Comparison of ENCODE assay signal across 11 mouse cellular contexts in the genomic region with DNA sequence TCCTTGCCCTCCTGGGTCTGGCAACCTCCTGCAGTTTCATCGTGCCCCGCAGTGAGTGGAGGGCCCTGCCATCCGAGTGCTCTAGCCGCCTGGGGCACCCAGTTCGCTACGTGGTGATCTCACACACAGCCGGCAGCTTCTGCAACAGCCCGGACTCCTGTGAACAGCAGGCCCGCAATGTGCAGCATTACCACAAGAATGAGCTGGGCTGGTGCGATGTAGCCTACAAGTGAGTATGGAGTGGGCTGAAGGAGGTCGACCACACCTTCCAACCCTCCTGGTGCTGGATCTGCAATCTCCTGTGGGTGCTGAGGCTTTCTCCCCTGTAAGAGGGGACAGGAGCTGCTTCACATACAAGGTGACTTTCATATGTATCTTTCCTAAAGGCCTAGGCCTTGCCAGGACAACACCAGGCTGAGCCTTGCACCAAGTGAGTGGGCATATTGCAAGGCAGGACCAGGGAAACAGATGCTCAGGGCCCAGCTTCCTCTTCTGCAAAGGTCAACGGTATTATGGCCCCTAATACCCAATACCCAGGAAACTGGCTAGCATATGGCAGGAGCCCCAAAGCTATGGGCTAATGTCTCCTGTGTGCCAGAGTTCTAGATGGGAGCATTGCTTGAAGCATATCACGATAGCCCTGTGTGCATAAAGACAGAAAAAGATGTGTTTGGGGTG. TPM values are rescaled to one million over a fixed set of nuclear protein-coding genes. Genes with fewer than 3 reads are reported as not detected.
DNase-seq lines count a peak whose midpoint lies in the region; ATAC-seq and TF ChIP-seq lines count a peak whose summit lies in the region.
"Had no signal": no experiment of that assay in that cellular context is flagged by ENCODE, and none has a peak within 500 bp of the region (broad histone marks: within the 10 kb centered on the region; RNA-seq: fewer than 3 reads in every experiment).

No protein-coding gene starts in this region.

- TF ChIP-seq EP300 in lung, postnatal 0 days (IDR thresholded peaks at IDR 0.05) = no peak

- H3K4me1 ChIP-seq in heart, embryonic 16.5 days (ENCODE audit: control insufficient read depth, insufficient read depth, low read length) = no peaks in the 10 kb centered on the region
- no peaks in the 10 kb centered on the region for H3K4me1 ChIP-seq in lung, postnatal 0 days (ENCODE audit: insufficient read depth, low read depth, low read length)
- H3K4me1 ChIP-seq in olfactory bulb, adult 2 months (ENCODE audit: control insufficient read depth, insufficient read depth, low read length) = no peaks in the 10 kb centered on the region

- no peaks in the 10 kb centered on the region; the same call in 1 of the 2 replicates for H3K36me3 ChIP-seq in heart, embryonic 16.5 days (ENCODE audit: control insufficient read depth, insufficient read depth)
- H3K36me3 ChIP-seq in lung, postnatal 0 days (ENCODE audit: insufficient read depth, low read length) = no peaks in the 10 kb centered on the region

- whole genome bisulfite sequencing in heart, embryonic 16.5 days = 45% methylated on average over 13 of the region's 13 CpGs
- WGBS in lung, postnatal 0 days = 34% methylated on average over 13 of the region's 13 CpGs
- WGBS in olfactory bulb, adult 2 months = 68% methylated on average over 13 of the region's 13 CpGs

- ATAC-seq in heart, embryonic 16.5 days (replicated peaks; ENCODE audit: extremely low read depth, insufficient read depth, low FRiP score) = 0 out of 2 replicates have a peak, but pooled peaks have one; percentile 4
- ATAC-seq in lung, postnatal 0 days = peak; percentile 44
- ATAC-seq in hematopoietic stem cell, adult 5-6 weeks (replicated peaks in 1 of 2; ENCODE audit: insufficient read depth in 1 of 2, low FRiP score in 2 of 2, low TSS enrichment in 1 of 2, low read depth in 1 of 2, poor library complexity in 2 of 2, severe bottlenecking in 2 of 2) = peak; percentile 26 to 43; a peak in 3 of 4 replicates

- no peak overlapping the region for H3K9ac ChIP-seq in heart, embryonic 16.5 days (ENCODE audit: low read length)
- no peak overlapping the region for H3K9ac ChIP-seq in lung, postnatal 0 days (replicated peaks; ENCODE audit: low read depth)

- TF ChIP-seq POLR2A in olfactory bulb, adult 2 months (IDR thresholded peaks at IDR 0.05; ENCODE audit: insufficient read depth, low read depth, low read length) = no peak

- no peaks in the 10 kb centered on the region for H3K9me3 ChIP-seq in heart, embryonic 16.5 days (replicated peaks; ENCODE audit: control insufficient read depth, low read length)
- H3K9me3 ChIP-seq in lung, postnatal 0 days (ENCODE audit: low read length) = no peaks in the 10 kb centered on the region

- DNase-seq in heart, postnatal 14 days = no peak
- no peak for DNase-seq in lung, postnatal 0 days (ENCODE audit: low spot score)
- DNase-seq in lung, postnatal 36 days = no peak
- DNase-seq in MN1 (ENCODE audit: low spot score) = no peak
- no peak for DNase-seq in kidney, postnatal 14 days
- DNase-seq: cerebellum, adult 18-20 months; gastrocnemius, postnatal 14 days; thymus, adult 18-20 months had no signal

- no peak overlapping the region for H3K4me3 ChIP-seq in heart, embryonic 16.5 days (ENCODE audit: low read length)
- H3K4me3 ChIP-seq in lung, postnatal 0 days (ENCODE audit: low read depth, low read length) = no peak overlapping the region
- H3K4me3 ChIP-seq in olfactory bulb, adult 2 months (ENCODE audit: insufficient read depth, low read depth, low read length) = peak overlapping the region; percentile 8; the same call in 1 of the 2 replicates

- no peaks in the 10 kb centered on the region for H3K27me3 ChIP-seq in heart, embryonic 16.5 days (ENCODE audit: control insufficient read depth, insufficient read depth, low read length)
- no peaks in the 10 kb centered on the region for H3K27me3 ChIP-seq in lung, postnatal 0 days (replicated peaks; ENCODE audit: insufficient read depth, low read length)

- H3K4me2 ChIP-seq in heart, embryonic 16.5 days (ENCODE audit: low read depth, low read length) = no peak overlapping the region
- 0 out of 2 replicates have a peak overlapping the region, but pooled peaks have one; percentile 1 for H3K4me2 ChIP-seq in lung, postnatal 0 days (replicated peaks; ENCODE audit: low read depth, low read length)

- TF ChIP-seq CTCF in lung, postnatal 0 days (IDR thresholded peaks at IDR 0.05) = no peak
- no peak for TF ChIP-seq CTCF in olfactory bulb, adult 2 months (IDR thresholded peaks at IDR 0.05; ENCODE audit: insufficient read depth, low read depth, low read length)

- intact Hi-C loops in heart, postnatal 14 days (cut with DNase I) = no loop called here

- no peak overlapping the region for H3K27ac ChIP-seq in heart, embryonic 16.5 days (ENCODE audit: low read length)
- peak overlapping the region; percentile 43 for H3K27ac ChIP-seq in lung, postnatal 0 days (ENCODE audit: low read length)
- H3K27ac ChIP-seq in olfactory bulb, adult 2 months (ENCODE audit: insufficient read depth, low read depth, low read length) = no peak overlapping the region

RNA-seq across cellular contexts. Expression of gene Pglyrp1, which starts 13.8 kb away (rescaled TPM):
- 3.5 and 5.7 TPM in 2 replicates for polyA plus RNA-seq in heart, embryonic 16.5 days (2015; fragmentation: Nextera tagmentation; extraction: Ambion mirVana)
- total RNA-seq in heart, postnatal 14 days (2021) = 1 to 10 TPM; 2.0 to 3.3 TPM
- polyA plus RNA-seq in lung, postnatal 0 days (2015; fragmentation: Nextera tagmentation; extraction: Ambion mirVana) = 45.6 and 51.1 TPM in 2 replicates
- 14.1 and 39.9 TPM in 2 replicates for total RNA-seq in hematopoietic stem cell, adult 5-6 weeks (2017)
- not detected in 2 replicates for polyA plus RNA-seq in olfactory bulb, adult 2 months (2012; ENCODE audit: insufficient read depth, insufficient read length, low replicate concordance, missing spikeins)

RNA-seq across cellular contexts. Expression of gene Ccdc61, which starts 25.3 kb away (rescaled TPM):
- 21.7 and 23.7 TPM in 2 replicates for polyA plus RNA-seq in heart, embryonic 16.5 days (2015; fragmentation: Nextera tagmentation; extraction: Ambion mirVana)
- 1 to 10 TPM; 9.0 to 9.5 TPM for total RNA-seq in heart, postnatal 14 days (2021)
- polyA plus RNA-seq in lung, postnatal 0 days (2015; fragmentation: Nextera tagmentation; extraction: Ambion mirVana) = 17.6 and 19.0 TPM in 2 replicates
- 12.6 and 15.5 TPM in 2 replicates for total RNA-seq in hematopoietic stem cell, adult 5-6 weeks (2017)
- not detected in 2 replicates for polyA plus RNA-seq in olfactory bulb, adult 2 months (2012; ENCODE audit: insufficient read depth, insufficient read length, low replicate concordance, missing spikeins)

RNA-seq across cellular contexts. Expression of gene Nova2, which starts 40.8 kb away (rescaled TPM):
- polyA plus RNA-seq in heart, embryonic 16.5 days (2015; fragmentation: Nextera tagmentation; extraction: Ambion mirVana) = 0.64 and 0.82 TPM in 2 replicates
- total RNA-seq in heart, postnatal 14 days (2021) = 10 to 100 TPM in 1 of 2 experiments, 1 to 10 TPM in 1; 9.6 to 10.1 TPM
- 1.1 and 1.2 TPM in 2 replicates for polyA plus RNA-seq in lung, postnatal 0 days (2015; fragmentation: Nextera tagmentation; extraction: Ambion mirVana)
- total RNA-seq in hematopoietic stem cell, adult 5-6 weeks (2017) = 0.10 TPM in 1 of 2 replicates, not detected in the other
- not detected in 2 replicates for polyA plus RNA-seq in olfactory bulb, adult 2 months (2012; ENCODE audit: insufficient read depth, insufficient read length, low replicate concordance, missing spikeins)

RNA-seq across cellular contexts. Expression of gene Mill2, which starts 45.1 kb away (rescaled TPM):
- polyA plus RNA-seq in heart, embryonic 16.5 days (2015; fragmentation: Nextera tagmentation; extraction: Ambion mirVana) = 0.50 and 0.69 TPM in 2 replicates
- total RNA-seq in heart, postnatal 14 days (2021) = 1 to 10 TPM; 5.4 to 6.5 TPM
- 4.3 and 5.7 TPM in 2 replicates for polyA plus RNA-seq in lung, postnatal 0 days (2015; fragmentation: Nextera tagmentation; extraction: Ambion mirVana)
- total RNA-seq in hematopoietic stem cell, adult 5-6 weeks (2017) = 3.1 and 4.6 TPM in 2 replicates
- not detected in 2 replicates for polyA plus RNA-seq in olfactory bulb, adult 2 months (2012; ENCODE audit: insufficient read depth, insufficient read length, low replicate concordance, missing spikeins)

Comparison
In these comparisons a context has a peak if more than half of its experiments do, and no peak if none do; other contexts are left out.
1. RNA of gene Ccdc61, which starts 25.3 kb away (polyA plus RNA-seq): 21.7 to 23.7 TPM in heart, embryonic 16.5 days and 17.6 to 19.0 TPM in lung, postnatal 0 days; not detected in olfactory bulb, adult 2 months; every median in the first group is over 10 times any median in the second.
2. Peak in every context shown above with its lines, with median percentiles within 50 percentile points of each other: ATAC-seq.